Mouse (Mus musculus): Measurements from ENCODE around the gene Adgrg3.

- TF ChIP-seq CHD2 (IDR thresholded peaks at IDR 0.05; ENCODE audit: low read length) (no peak), CTCF (conservative IDR thresholded peaks at IDR 0.05 in 1 of 2, IDR thresholded peaks at IDR 0.05 in 1 of 2; ENCODE audit: low read depth in 2 of 2, low read length in 2 of 2) (no peak), RCOR1 (conservative IDR thresholded peaks at IDR 0.05; ENCODE audit: low read depth, low read length) (no peak), MYC (IDR thresholded peaks at IDR 0.05; ENCODE audit: low read depth, low read length) (no peak), USF1 (IDR thresholded peaks at IDR 0.05; ENCODE audit: low read depth, low read length) (no peak), TBP (conservative IDR thresholded peaks at IDR 0.05; ENCODE audit: low read depth, low read length) (no peak), ZNF384 (IDR thresholded peaks at IDR 0.05; ENCODE audit: low read depth, low read length) (no peak), POLR2A (IDR thresholded peaks at IDR 0.05; ENCODE audit: low read depth, low read length) (no peak), ZC3H11A (IDR thresholded peaks at IDR 0.05; ENCODE audit: low read depth, low read length) (no peak)
These were observed 37.3 kb upstream of the Adgrg3 start for GRCm38 (mm10) chr8:94980176-94980575.
